Mouse (Mus musculus): ENCODE data around the gene Ipcef1.
"Not testable (repeated sequence)": the region's sequence is repeated elsewhere in the genome, so short reads cannot be mapped to it uniquely, and the experiment has no call there.

Gene Ipcef1

GRCm38 (mm10) chr10:6916545-6917257 lies 135.6 kb downstream of the Ipcef1 start:
- in situ Hi-C loops (cut with MboI; ENCODE audit: low pct_unique_long_range_greater_than_20kb in 1 of 2, low sequenced_read_pairs in 2 of 2, unreplicated experiment in 1 of 2) = no loop called here

- in situ Hi-C loops (cut with MboI; ENCODE audit: low pct_unique_long_range_greater_than_20kb in 1 of 2, low sequenced_read_pairs in 2 of 2, unreplicated experiment in 1 of 2) = no loop called here
Observed at GRCm38 (mm10) chr10:6915991-6916390, 136.3 kb downstream of the Ipcef1 start.

DNA sequence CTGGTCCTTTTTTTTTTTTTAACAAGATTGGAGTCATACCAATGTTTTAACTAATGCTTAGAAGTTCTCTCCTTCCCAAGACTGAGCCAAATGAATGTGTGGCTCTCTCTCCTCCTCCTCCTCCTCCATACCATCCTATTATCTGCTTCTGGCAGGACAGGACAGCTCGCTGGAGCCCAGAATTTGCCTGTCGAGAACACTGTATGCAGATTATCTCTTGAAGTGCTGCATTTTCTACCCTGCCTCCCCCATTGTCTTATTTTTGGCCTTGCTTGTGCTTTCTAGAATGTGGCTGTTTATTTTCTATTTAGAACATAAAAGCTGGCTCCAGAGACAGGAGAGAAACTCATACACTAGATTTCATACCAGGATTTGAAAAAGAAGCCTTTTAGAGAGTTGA lies 142.5 kb downstream of the Ipcef1 start:
- in situ Hi-C loops (cut with MboI; ENCODE audit: low pct_unique_long_range_greater_than_20kb in 1 of 2, low sequenced_read_pairs in 2 of 2, unreplicated experiment in 1 of 2) = no loop called here

DNA sequence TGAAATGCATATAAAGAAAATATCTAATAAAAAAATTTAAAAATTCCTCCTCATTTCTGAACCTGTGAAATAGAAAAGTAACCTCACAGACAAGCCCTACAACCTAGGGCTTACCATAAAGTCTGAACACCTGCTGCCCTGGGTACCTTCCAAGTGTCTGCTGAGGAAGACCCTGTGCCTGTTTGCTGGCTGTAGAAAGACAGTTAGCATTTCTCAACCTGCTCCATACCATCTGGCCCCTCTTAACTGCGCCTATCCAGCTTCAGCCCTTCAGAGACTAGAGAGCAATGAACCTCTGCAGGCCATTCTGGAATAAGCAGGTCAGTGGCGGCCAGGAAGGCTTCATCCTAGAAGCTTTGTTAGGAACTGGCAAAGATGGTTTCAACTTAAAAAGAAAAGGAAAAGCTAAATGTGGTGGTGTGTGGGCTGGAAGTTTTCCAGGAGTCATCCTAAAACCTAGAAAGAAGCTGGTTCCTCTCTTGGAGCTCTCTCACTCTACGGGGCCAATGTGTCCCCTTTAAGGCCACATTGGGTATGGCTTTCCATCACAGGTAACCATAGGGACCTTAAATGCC lies 150.4 kb downstream of the Ipcef1 start:
- in situ Hi-C loops (cut with MboI; ENCODE audit: low pct_unique_long_range_greater_than_20kb in 1 of 2, low sequenced_read_pairs in 2 of 2, unreplicated experiment in 1 of 2) = no loop called here

DNA sequence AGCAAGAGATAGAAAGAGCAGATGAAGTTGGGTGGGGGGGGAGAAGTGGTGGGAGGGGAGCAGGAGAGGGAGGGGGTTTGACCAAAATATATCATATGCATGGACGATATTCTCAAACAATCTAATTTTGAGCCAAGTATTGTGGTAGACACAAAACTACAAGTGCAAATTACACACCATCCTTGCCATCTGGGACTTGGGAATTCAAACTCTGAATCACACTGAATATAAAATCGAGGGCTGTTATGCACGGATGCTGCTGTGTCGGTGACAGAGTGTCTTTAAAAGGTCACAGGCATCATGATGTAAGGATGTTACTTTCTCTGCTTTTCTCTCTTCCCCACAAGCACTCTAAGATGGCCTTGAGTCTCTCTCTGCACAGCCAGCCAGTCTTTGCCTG lies 152.2 kb downstream of the Ipcef1 start:
- in situ Hi-C loops (cut with MboI; ENCODE audit: low pct_unique_long_range_greater_than_20kb in 1 of 2, low sequenced_read_pairs in 2 of 2, unreplicated experiment in 1 of 2) = no loop called here

- in situ Hi-C loops (cut with MboI; ENCODE audit: low pct_unique_long_range_greater_than_20kb in 1 of 2, low sequenced_read_pairs in 2 of 2, unreplicated experiment in 1 of 2) = no loop called here
Observed at GRCm38 (mm10) chr10:6896659-6897303, 155.5 kb downstream of the Ipcef1 start.

DNA sequence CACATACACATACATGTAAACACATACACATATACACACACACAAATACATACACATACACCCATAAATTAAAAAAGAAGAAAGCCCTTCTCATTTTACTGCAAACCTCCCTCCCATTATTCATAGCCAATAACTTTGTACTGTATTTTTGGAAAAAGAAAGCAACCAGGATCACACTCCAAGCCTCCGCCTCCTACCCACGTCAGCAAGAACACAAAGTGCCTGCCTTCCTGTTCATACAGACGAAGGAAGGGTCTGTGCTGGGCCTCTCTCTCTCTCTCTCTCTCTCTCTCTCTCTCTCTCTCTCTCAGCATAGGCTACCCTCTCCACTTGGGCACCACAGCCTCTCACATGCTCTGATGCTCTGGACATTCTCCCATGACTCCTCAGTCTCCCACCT lies 156.5 kb downstream of the Ipcef1 start:
- in situ Hi-C loops (cut with MboI; ENCODE audit: low pct_unique_long_range_greater_than_20kb in 1 of 2, low sequenced_read_pairs in 2 of 2, unreplicated experiment in 1 of 2) = no loop called here

DNA sequence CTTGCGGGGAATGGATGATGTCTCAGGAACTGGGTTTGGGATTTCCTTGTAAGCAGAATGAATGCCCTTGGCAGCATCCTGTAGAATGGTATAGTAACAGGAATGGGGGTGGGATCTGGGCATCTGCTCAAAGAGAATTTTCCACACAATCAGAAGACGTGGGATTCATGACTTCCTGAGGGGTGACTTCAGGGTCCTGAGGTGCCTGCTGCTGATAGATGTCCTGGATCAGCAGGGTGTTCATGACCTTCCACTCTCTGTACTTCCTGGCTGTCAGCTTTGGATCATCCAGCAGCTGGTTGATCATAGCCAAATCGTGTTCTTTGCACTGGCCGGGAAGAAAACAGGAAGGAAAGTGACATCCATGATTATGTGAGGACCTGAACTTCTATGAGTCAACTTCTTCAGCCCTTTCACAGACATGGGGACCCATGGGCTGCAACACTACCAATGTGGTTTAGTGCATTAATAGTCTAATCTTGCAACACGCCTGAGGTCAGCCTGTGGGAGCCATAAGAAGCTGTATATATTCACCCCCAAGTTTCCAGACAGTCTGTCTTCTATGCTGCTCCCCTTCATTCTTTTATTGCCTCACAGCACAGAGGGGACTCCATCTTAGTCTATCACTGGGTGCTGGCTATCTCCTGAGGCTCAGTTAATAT lies 161.8 kb downstream of the Ipcef1 start:
- in situ Hi-C loops (cut with MboI; ENCODE audit: low pct_unique_long_range_greater_than_20kb in 1 of 2, low sequenced_read_pairs in 2 of 2, unreplicated experiment in 1 of 2) = no loop called here

GRCm38 (mm10) chr10:6889640-6890245 lies 162.5 kb downstream of the Ipcef1 start:
- in situ Hi-C loops (cut with MboI; ENCODE audit: low pct_unique_long_range_greater_than_20kb in 1 of 2, low sequenced_read_pairs in 2 of 2, unreplicated experiment in 1 of 2) = no loop called here

DNA sequence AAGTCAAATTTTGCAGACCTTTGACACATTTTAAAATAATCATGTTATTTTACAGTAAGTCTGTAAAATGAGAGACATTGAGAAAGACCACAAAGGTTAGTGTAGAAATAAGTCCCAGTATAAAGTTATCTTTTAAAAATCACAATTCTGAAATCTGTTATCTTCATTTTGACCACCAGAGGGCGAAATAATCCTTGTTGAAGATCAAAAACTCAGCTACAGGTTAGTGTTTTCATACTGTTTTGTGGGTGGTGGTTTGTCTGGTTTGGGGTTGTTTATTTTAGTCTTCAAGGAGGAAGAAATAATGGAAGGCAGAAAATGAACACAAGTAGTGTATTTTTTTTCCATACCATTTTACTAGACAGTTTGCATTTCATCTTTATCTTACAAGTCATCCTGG lies 166.8 kb downstream of the Ipcef1 start:
- in situ Hi-C loops (cut with MboI; ENCODE audit: low pct_unique_long_range_greater_than_20kb in 1 of 2, low sequenced_read_pairs in 2 of 2, unreplicated experiment in 1 of 2) = no loop called here

GRCm38 (mm10) chr10:6882041-6882440 lies 170.2 kb downstream of the Ipcef1 start:
- in situ Hi-C loops (cut with MboI; ENCODE audit: low pct_unique_long_range_greater_than_20kb in 1 of 2, low sequenced_read_pairs in 2 of 2, unreplicated experiment in 1 of 2) = not testable (repeated sequence)

DNA sequence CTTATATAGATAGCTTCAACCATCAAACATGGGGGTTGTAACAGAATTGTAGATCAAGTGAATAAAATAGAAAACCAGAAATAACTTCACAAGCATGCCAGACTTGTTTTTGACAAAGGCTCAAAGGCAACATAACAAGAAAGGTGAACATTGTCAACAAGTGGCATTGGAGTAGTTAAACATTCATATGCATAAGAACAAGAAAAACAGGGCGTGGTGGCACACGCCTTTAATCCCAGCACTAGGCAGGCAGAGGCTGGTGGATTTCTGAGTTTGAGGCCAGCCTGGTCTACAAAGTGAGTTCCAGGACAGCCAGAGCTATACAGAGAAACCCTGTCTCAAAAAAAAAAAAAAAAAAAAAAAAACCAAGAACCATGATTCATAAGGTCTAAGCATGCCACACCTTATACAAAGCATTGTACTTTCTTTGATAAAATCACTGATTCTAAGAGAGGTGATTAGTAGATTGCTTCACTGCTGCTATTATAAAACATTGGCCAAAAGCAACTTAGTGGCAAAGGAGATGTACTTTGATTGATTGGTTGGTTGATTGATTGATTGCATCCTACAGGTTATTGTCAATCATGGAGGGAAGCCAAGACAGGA lies 173.9 kb downstream of the Ipcef1 start:
- in situ Hi-C loops (cut with MboI; ENCODE audit: low pct_unique_long_range_greater_than_20kb in 1 of 2, low sequenced_read_pairs in 2 of 2, unreplicated experiment in 1 of 2) = no loop called here

DNA sequence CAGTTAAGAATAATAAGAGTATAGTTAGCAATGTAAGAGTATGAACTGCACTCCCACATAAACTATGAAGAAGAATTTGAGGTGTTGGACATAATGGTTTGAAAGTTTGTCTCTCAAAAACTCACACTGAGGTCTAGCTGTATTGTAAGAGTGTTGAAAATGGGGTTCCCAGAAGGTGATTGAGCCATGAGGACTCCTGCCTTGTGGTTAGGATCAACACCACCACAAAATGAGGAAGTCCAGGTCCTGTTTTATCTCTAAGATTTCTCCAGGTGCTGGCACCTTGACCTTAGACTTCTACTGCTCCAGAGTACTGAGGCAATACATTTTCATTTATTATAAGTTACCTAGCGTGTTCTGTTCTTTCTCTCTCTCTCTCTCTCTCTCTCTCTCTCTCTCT lies 178.4 kb downstream of the Ipcef1 start:
- in situ Hi-C loops (cut with MboI; ENCODE audit: low pct_unique_long_range_greater_than_20kb in 1 of 2, low sequenced_read_pairs in 2 of 2, unreplicated experiment in 1 of 2) = no loop called here

GRCm38 (mm10) chr10:6871418-6872072 lies 180.7 kb downstream of the Ipcef1 start:
- in situ Hi-C loops (cut with MboI; ENCODE audit: low pct_unique_long_range_greater_than_20kb in 1 of 2, low sequenced_read_pairs in 2 of 2, unreplicated experiment in 1 of 2) = no loop called here

DNA sequence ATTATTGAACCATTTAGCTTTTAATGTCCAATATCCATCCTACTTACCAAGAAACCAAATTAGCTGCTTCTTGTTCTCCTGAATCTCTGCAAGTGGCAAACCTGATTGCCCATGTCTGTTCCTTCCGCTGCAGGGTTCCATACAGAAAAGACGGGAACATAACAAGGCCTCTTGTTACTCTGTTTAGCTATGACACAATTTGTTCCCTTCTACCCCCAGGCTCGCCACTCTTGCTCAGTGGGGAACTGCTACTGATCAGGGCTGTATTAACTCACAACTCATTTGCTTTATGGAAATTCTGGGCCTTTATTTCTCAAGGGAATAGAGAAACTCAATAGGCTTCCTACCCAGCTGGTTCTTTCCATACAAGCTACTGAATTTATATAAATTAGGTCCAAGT lies 196.5 kb downstream of the Ipcef1 start:
- in situ Hi-C loops (cut with MboI; ENCODE audit: low pct_unique_long_range_greater_than_20kb in 1 of 2, low sequenced_read_pairs in 2 of 2, unreplicated experiment in 1 of 2) = no loop called here

- in situ Hi-C loops (cut with MboI; ENCODE audit: low pct_unique_long_range_greater_than_20kb in 1 of 2, low sequenced_read_pairs in 2 of 2, unreplicated experiment in 1 of 2) = no loop called here
Observed at GRCm38 (mm10) chr10:6848834-6849233, 203.4 kb downstream of the Ipcef1 start.

GRCm38 (mm10) chr10:6848162-6848754 lies 204.0 kb downstream of the Ipcef1 start:
- in situ Hi-C loops (cut with MboI; ENCODE audit: low pct_unique_long_range_greater_than_20kb in 1 of 2, low sequenced_read_pairs in 2 of 2, unreplicated experiment in 1 of 2) = no loop called here

DNA sequence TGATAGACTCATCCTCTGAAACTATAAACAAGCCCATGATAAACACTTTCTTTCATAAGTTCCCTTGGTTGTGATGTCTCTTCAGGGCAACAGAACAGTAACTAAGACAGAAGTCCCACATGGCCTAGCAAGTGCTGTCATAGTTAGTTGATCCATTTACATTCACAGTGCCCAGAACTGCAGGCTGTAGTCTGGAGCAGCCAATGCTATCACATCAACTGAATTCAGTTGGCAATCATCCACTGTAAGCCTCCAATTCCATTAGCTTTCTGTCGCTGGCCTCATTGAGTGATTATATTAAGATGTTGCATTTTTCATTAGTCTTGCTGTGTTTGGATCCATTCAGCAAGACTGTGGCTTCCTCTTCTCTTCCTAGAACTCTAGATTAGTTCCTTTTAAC lies 206.0 kb downstream of the Ipcef1 start:
- in situ Hi-C loops (cut with MboI; ENCODE audit: low pct_unique_long_range_greater_than_20kb in 1 of 2, low sequenced_read_pairs in 2 of 2, unreplicated experiment in 1 of 2) = no loop called here

Measured in mouse embryonic stem cell (cell line).